Mouse (Mus musculus) gastrocnemius, postnatal 14 days (tissue): ENCODE measurements at regions not wholly inside any gene's neighbourhood (a gene's known extent, or its start where the extent isn't known, plus 50 kb on each side); places are given as distances from the start of the nearest gene placed in this dataset.

Source experiments
- DNase-seq: peaks from one replicate; pipeline ENCODE4 v3.0.0; 2021; ENCODE audit warnings: mixed read lengths
- intact Hi-C: fragments of 180-260 bp; cut with DNase I; formaldehyde crosslinking; loops from one replicate; pipeline ENCODE4 v1.15.1; 2025; ENCODE audit warnings: low total_unique reads

GRCm38 (mm10) chr11:71891181-71891580 is 141.5 kb downstream of the Wscd1 start:
- no peak for DNase-seq
- intact Hi-C loops, result no loop called here

GRCm38 (mm10) chr11:71889161-71889560 is 139.4 kb downstream of the Wscd1 start:
- DNase-seq, result no peak
- intact Hi-C loops, result no loop called here

- intact Hi-C loops, result no loop called here
- DNase-seq, result no peak
These were observed 137.5 kb downstream of the Wscd1 start for GRCm38 (mm10) chr11:71887211-71887610.

GRCm38 (mm10) chr11:71886771-71887170 is 137.1 kb downstream of the Wscd1 start:
- no peak for DNase-seq
- intact Hi-C loops, result no loop called here

- intact Hi-C loops, result no loop called here
- no peak for DNase-seq
These were observed 135.1 kb downstream of the Wscd1 start for GRCm38 (mm10) chr11:71884861-71885260.

GRCm38 (mm10) chr11:71881841-71882240 is 132.1 kb downstream of the Wscd1 start:
- intact Hi-C loops, result no loop called here
- no peak for DNase-seq

GRCm38 (mm10) chr11:71871297-71871696 is 121.6 kb downstream of the Wscd1 start:
- no peak for DNase-seq
- intact Hi-C loops, result no loop called here

- DNase-seq, result no peak
- intact Hi-C loops, result no loop called here
These were observed 117.0 kb downstream of the Wscd1 start for GRCm38 (mm10) chr11:71866690-71867089.

- intact Hi-C loops, result no loop called here
- DNase-seq, result no peak
These were observed 108.2 kb downstream of the Wscd1 start for GRCm38 (mm10) chr11:71857926-71858325.

- intact Hi-C loops, result no loop called here
- DNase-seq, result no peak
These were observed 105.8 kb downstream of the Wscd1 start for GRCm38 (mm10) chr11:71855557-71855956.

- no peak for DNase-seq
- intact Hi-C loops, result no loop called here
These were observed 105.3 kb downstream of the Wscd1 start for GRCm38 (mm10) chr11:71855058-71855457.

GRCm38 (mm10) chr11:71847684-71848367 is 98.1 kb downstream of the Wscd1 start:
- intact Hi-C loops, result no loop called here
- DNase-seq, result no peak

- intact Hi-C loops, result no loop called here
- no peak for DNase-seq
These were observed 96.8 kb downstream of the Wscd1 start for GRCm38 (mm10) chr11:71846496-71846895.

- no peak for DNase-seq
- intact Hi-C loops, result no loop called here
These were observed 91.1 kb downstream of the Wscd1 start for GRCm38 (mm10) chr11:71840635-71841443.
